Mouse (Mus musculus): ENCODE results near the gene Cox6a2.

- TF ChIP-seq CTCF (IDR thresholded peaks at IDR 0.05; ENCODE audit: low read depth) (no peak), EP300 (optimal IDR thresholded peaks at IDR 0.05) (no peak)
Measured at GRCm38 (mm10) chr7:128251946-128252345, 45.8 kb upstream of the Cox6a2 start.

All from stomach, postnatal 0 days (tissue).